Mouse (Mus musculus): ENCODE measurements around the gene Enho.

- TF ChIP-seq POLR2A (IDR thresholded peaks at IDR 0.05; ENCODE audit: borderline replicate concordance, extremely low read depth, insufficient read depth, insufficient read length, poor library complexity, severe bottlenecking) (no peak), CTCF (IDR thresholded peaks at IDR 0.05; ENCODE audit: borderline replicate concordance, extremely low read depth, insufficient read depth, insufficient read length) (no peak)
Measured at GRCm38 (mm10) chr4:41633001-41633400, 7.1 kb downstream of the Enho start.
